Mouse (Mus musculus) monocyte, adult 2 months (primary cell): ENCODE measurements around the gene Kndc1.
A peak's percentile ranks its signal among the peaks of the same experiment; 100 is the strongest.

Experiments
- DNase-seq, 2 experiments: peaks; one replicate each; pipeline ENCODE4 v3.0.0; 2022; ENCODE audit warnings: low spot score in 2 of 2, low read depth in 1 of 2

The Kndc1 gene

DNA sequence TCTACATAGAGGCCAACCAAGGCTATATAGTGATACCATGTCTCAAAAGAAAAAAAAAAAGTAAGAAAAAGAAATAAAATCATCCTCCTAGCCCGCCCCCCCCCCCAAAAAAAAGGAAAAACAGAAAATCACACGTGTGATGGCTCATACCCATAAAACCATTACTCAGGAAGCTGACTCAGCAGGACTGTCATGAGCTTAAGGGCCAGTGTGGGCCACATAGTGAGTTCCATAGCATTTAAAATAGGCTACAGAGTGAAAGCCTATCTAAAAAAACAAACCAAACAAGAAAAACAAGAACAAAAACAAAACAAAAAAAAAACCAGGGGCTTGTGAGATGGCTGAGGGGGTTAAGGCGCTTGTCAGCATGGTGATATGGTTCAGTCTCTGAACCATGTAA is 86.3 kb downstream of the Kndc1 start:
- no peak for DNase-seq

DNA sequence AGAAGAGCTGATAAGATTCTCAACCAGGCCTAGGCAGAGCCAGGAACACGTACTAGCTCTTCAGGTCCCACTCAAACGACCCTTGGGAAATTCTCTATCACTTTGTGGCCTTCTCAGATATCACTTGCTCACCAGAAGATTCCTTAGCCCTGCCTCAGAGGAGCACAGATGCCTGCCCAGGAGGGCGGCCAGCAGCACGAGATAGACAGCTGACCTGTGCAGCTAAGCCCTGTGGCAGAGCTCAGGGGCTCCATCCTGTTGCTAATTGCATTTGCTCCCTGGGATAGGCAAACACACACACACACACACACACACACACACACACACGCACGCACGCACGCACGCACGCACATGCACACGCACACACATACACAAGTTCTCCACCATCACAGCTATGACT is 87.6 kb downstream of the Kndc1 start:
- DNase-seq, result no peak

DNA sequence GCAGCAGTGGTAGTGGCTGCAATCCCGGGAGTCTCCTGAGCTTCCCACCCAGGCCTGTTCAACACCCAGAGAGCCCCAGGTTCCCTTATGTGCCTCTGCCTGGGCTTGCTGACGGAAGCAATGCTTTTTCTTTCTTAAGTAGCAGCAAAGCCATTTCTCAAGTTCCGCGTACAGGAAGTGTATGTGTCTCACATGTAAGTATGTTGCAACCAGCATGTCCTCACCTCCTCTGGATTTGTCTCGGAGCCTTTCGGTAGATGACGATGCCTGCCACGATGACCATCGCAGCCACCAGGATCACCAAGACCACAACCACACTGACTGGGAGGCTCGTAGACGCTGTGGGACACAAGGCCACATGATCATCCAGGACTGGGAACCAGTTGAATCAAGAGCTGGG is 90.0 kb downstream of the Kndc1 start:
- DNase-seq, result peak; percentile 73 to 85

DNA sequence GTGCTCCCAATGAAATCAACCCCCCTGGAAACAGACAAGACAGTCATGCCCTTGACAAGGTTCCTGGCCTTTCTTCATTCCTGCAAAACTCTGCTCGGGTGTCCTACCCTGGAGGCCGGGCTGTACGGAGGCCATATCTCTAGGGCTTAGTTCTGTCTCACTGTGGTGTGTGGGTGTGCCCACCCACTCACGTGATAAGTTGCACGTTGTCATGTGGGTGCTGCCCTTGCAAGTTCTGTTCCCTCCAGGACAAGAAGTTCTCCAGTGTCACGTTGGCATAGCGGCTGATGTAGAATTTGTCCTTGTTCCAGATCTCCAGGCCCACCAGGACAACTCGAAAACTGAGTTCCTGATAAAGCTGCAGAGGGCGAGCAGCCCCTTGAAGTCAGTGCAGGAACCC is 93.8 kb downstream of the Kndc1 start:
- DNase-seq, result no peak

DNA sequence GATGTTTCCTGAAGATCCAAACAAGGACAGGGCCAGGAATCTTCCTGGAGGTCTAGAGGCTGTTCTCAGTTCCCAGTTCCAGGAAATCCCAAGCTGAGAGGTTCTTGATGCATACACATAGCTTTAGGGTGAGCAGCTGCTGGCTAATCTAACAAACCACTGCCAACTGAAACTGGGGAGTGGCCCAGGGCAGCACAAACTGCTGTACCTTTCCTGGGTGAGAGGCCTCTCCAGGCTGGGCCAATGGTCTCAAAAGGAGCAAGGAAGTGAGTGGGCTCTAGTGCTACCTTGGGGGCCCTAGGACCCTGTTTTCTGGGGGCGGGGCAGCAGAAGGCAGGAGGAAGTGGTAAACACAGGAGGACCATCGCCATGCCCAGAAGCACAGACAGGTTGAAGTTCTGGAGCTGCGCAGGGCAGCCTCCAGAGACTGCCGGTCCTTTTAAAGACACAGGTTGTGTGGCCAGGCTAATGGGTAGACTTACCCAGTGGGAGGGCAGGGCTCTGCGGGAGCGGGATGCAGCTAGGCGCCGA is 96.4 kb downstream of the Kndc1 start:
- no peak for DNase-seq
